ENCODE assay signal across 8 mouse cellular contexts in the genomic region with DNA sequence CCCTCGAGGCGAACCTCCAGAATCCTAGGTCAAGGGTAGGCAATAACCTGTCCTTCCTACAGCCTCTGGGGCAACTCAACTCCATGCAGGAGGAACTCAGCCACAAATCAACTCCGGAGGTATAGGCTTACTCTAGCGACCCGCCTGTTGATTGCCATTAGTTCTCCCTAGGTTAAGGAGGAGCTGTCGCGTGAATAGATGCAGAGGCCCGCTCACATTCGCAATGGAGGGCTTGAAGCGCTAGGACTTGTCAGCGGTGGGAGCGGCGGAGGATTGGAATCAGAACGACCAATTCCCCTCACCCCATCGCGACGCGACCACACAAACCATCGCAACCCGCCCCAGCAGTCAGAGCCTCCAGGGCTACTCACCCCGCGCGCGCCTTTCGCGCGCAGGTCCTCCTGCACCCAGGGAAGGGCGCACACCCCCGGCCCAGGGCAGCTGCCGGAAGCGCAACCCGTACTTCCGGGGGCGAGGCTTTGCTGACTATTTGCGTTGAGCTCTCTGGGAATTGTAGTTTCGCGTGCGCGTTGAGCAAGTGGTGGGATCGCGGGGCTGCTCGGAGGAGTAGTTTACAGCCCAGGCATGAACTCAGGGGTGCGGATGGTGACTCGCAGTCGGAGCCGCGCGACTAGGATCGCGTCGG. TPM values are rescaled to one million over a fixed set of nuclear protein-coding genes. Genes with fewer than 3 reads are reported as not detected.
DNase-seq lines count a peak whose midpoint lies in the region; ATAC-seq and TF ChIP-seq lines count a peak whose summit lies in the region.

A gene (minus strand): TSS at position 464 of the 646 bp plus-strand sequence.
A gene (plus strand): TSS at position 514 of the 646 bp plus-strand sequence.

- peak within 1 kb of the TSS; percentile 59 for H3K9ac ChIP-seq in lung, embryonic 15.5 days

- peak within 1 kb of the TSS; percentile 84 for H3K4me2 ChIP-seq in lung, embryonic 15.5 days

- H3K9me3 ChIP-seq in lung, embryonic 15.5 days = no peaks in the 10 kb centered on the region

- peak within 1 kb of the TSS; percentile 64 for H3K4me3 ChIP-seq in lung, embryonic 15.5 days
- peak within 1 kb of the TSS; percentile 71 for H3K4me3 ChIP-seq in thymus, adult 2 months (ENCODE audit: control insufficient read depth, insufficient read depth, low read length)

- TF ChIP-seq POLR2A in thymus, adult 2 months (IDR thresholded peaks at IDR 0.05; ENCODE audit: control insufficient read depth, extremely low read depth, insufficient read depth, low read length, poor library complexity) = 0 out of 2 replicates have a peak, but pooled peaks have one; percentile 56

- peak within 1 kb of the TSS; percentile 96 for H3K27ac ChIP-seq in lung, embryonic 15.5 days
- peak within 1 kb of the TSS; percentile 9; the same call in 1 of the 2 replicates for H3K27ac ChIP-seq in thymus, adult 2 months (ENCODE audit: control insufficient read depth, insufficient read depth, low read length)

- peaks cover 28% of the 10 kb centered on the region for H3K4me1 ChIP-seq in lung, embryonic 15.5 days
- peaks cover 12% of the 10 kb centered on the region for H3K4me1 ChIP-seq in thymus, adult 2 months (replicated peaks; ENCODE audit: control insufficient read depth, insufficient read depth, low read length)

- TF ChIP-seq CTCF in thymus, adult 2 months (IDR thresholded peaks at IDR 0.05; ENCODE audit: borderline replicate concordance, control insufficient read depth, extremely low read depth, insufficient read depth, low read length, poor library complexity) = 0 out of 2 replicates have a peak, but pooled peaks have one; percentile 57

- ATAC-seq in frontal cortex, adult (ENCODE audit: low TSS enrichment) = peak; percentile 87
- ATAC-seq in hematopoietic stem cell, adult 5-6 weeks (replicated peaks in 1 of 2; ENCODE audit: insufficient read depth in 1 of 2, low FRiP score in 2 of 2, low TSS enrichment in 1 of 2, low read depth in 1 of 2, poor library complexity in 2 of 2, severe bottlenecking in 2 of 2) = peak; percentile 75 to 92
- peak; percentile 86 for ATAC-seq in lung, embryonic 15.5 days (ENCODE audit: borderline replicate concordance, extremely low read depth, low FRiP score, low TSS enrichment)

- H3K27me3 ChIP-seq in lung, embryonic 15.5 days = no peaks in the 10 kb centered on the region
- no peaks in the 10 kb centered on the region for H3K27me3 ChIP-seq in thymus, adult 2 months (ENCODE audit: control insufficient read depth, insufficient read depth, low read length)

- under 1% methylated on average over 51 of the region's 51 CpGs for WGBS in lung, embryonic 15.5 days
- 2% methylated on average over 51 of the region's 51 CpGs for WGBS in thymus, adult 2 months

- DNase-seq in Muller cell, postnatal 12 days (ENCODE audit: inconsistent ontology term) = peak; percentile 88
- peak; percentile 79 for DNase-seq in cerebellum, adult 9-10 months
- peak; percentile 71 to 79 for DNase-seq in layer of hippocampus, adult 8-10 months (ENCODE audit: low spot score in 2 of 2)
- DNase-seq in ovary, adult 18-20 months (ENCODE audit: low spot score) = peak; percentile 74
- peak; percentile 90 for DNase-seq in thymus, adult 2 months

- peaks cover 21% of the 10 kb centered on the region for H3K36me3 ChIP-seq in lung, embryonic 15.5 days
- H3K36me3 ChIP-seq in thymus, adult 2 months (ENCODE audit: control insufficient read depth, insufficient read depth, low read length) = no peaks in the 10 kb centered on the region

RNA-seq across cellular contexts. Expression of the first gene that starts in this region (rescaled TPM):
- 25.1 and 59.3 TPM in 2 replicates for total RNA-seq in hematopoietic stem cell, adult 5-6 weeks (2017)
- 100 to 1,000 TPM; 149 to 212 (median 191) TPM for total RNA-seq in layer of hippocampus, adult 8-10 months (2022)
- 48.2 and 53.5 TPM in 2 replicates for polyA plus RNA-seq in lung, embryonic 15.5 days (2015; fragmentation: Nextera tagmentation; extraction: Ambion mirVana)
- 163 and 173 TPM in 2 replicates for polyA plus RNA-seq in thymus, adult 2 months (2012; rRNA removed)

RNA-seq across cellular contexts. Expression of the second gene that starts in this region (rescaled TPM):
- total RNA-seq in hematopoietic stem cell, adult 5-6 weeks (2017) = 11.1 and 14.5 TPM in 2 replicates
- 1 to 10 TPM; 6.5 to 9.1 (median 7.6) TPM for total RNA-seq in layer of hippocampus, adult 8-10 months (2022)
- 17.2 and 19.6 TPM in 2 replicates for polyA plus RNA-seq in lung, embryonic 15.5 days (2015; fragmentation: Nextera tagmentation; extraction: Ambion mirVana)
- polyA plus RNA-seq in thymus, adult 2 months (2012; rRNA removed) = 9.7 and 9.8 TPM in 2 replicates

Comparison
In these comparisons a context has a peak if more than half of its experiments do, and no peak if none do; other contexts are left out.
1. Peak in every context shown above with its lines: DNase-seq, ATAC-seq, H3K4me3 ChIP-seq and H3K27ac ChIP-seq.